Mouse (Mus musculus) erythroblast, adult 5-6 weeks (primary cell): ENCODE results near the gene Ifitm10. TPM values are rescaled to one million over a fixed set of nuclear protein-coding genes. Genes with fewer than 3 reads are reported as not detected.

Source experiments
- ATAC-seq: replicated peaks from 2 replicates; pipeline ENCODE4 v1.8.0; 2016; ENCODE audit warnings: moderate number of reproducible peaks, mild to moderate bottlenecking, moderate TSS enrichment, inconsistent platforms; ENCODE audit not compliant: poor library complexity, low FRiP score, severe bottlenecking
- total RNA-seq, 2 experiments: library from RNA; stranded (forward) in 1 of 2; stranded (reverse) in 1 of 2; fragments of 150-400 nt in 1 of 2; fragments of 200-764, 138-1000 nt in 1 of 2; gene quantifications; 2 replicates each; pipeline versions ENCODE4 v1.2.3 to v1.2.4; 2015 to 2017; ENCODE audit warnings: low replicate concordance in 2 of 2

The Ifitm10 gene
- total RNA-seq, 2 experiments from 2014 or later, result 1.2 TPM; not detected in 1

GRCm38 (mm10) chr7:142393191-142393590 is 19.6 kb upstream of the Ifitm10 start:
- peak; percentile 87 for ATAC-seq

- no peak for ATAC-seq
Measured at GRCm38 (mm10) chr7:142391609-142392008, 18.1 kb upstream of the Ifitm10 start.

- ATAC-seq, result no peak
Measured at GRCm38 (mm10) chr7:142391108-142391507, 17.6 kb upstream of the Ifitm10 start.

- no peak for ATAC-seq
Measured at GRCm38 (mm10) chr7:142389961-142390650, 16.6 kb upstream of the Ifitm10 start.

- no peak for ATAC-seq
Measured at GRCm38 (mm10) chr7:142388740-142389139, 15.2 kb upstream of the Ifitm10 start.

- ATAC-seq, result no peak
Measured at GRCm38 (mm10) chr7:142388198-142388597, 14.6 kb upstream of the Ifitm10 start.

GRCm38 (mm10) chr7:142387419-142388148 is 14.0 kb upstream of the Ifitm10 start, which contains the start of gene Ctsd:
TSS of gene Ctsd (minus strand) at chr7:142388038.
- ATAC-seq, result peak; percentile 78

- peak; percentile 65 for ATAC-seq
Measured at GRCm38 (mm10) chr7:142386621-142387201, 13.2 kb upstream of the Ifitm10 start.

GRCm38 (mm10) chr7:142385742-142386403 is 12.3 kb upstream of the Ifitm10 start:
- 0 out of 2 replicates have a peak, but pooled peaks have one; percentile 10 for ATAC-seq

GRCm38 (mm10) chr7:142384306-142384705 is 10.8 kb upstream of the Ifitm10 start:
- no peak for ATAC-seq

GRCm38 (mm10) chr7:142382567-142382966 is 9.0 kb upstream of the Ifitm10 start, which contains the start of gene Gm49369:
TSS of gene Gm49369 (minus strand) at chr7:142382667.
- no peak for ATAC-seq

GRCm38 (mm10) chr7:142381175-142381574 is 7.6 kb upstream of the Ifitm10 start:
- no peak for ATAC-seq

GRCm38 (mm10) chr7:142379186-142379585 is 5.6 kb upstream of the Ifitm10 start:
- no peak for ATAC-seq

- ATAC-seq, result peak; percentile 50
Measured at GRCm38 (mm10) chr7:142377233-142377925, 3.8 kb upstream of the Ifitm10 start.

GRCm38 (mm10) chr7:142376096-142376495 is 2.5 kb upstream of the Ifitm10 start:
- ATAC-seq, result no peak

- no peak for ATAC-seq
Measured at GRCm38 (mm10) chr7:142375261-142375724, 1.7 kb upstream of the Ifitm10 start.

GRCm38 (mm10) chr7:142374413-142375015 is 961 bp upstream of the Ifitm10 start:
- no peak for ATAC-seq

GRCm38 (mm10) chr7:142373039-142373438 is 514 bp downstream of the Ifitm10 start:
- no peak for ATAC-seq
